Mouse (Mus musculus): ENCODE measurements around the gene Cmklr1.

GRCm38 (mm10) chr5:113674851-113675250, 24.6 kb upstream of the Cmklr1 start:
- TF ChIP-seq CTCF (IDR thresholded peaks at IDR 0.05; ENCODE audit: low read depth) (no peak), EP300 (IDR thresholded peaks at IDR 0.05; ENCODE audit: low read depth) (no peak)

Data from heart, postnatal 0 days (tissue).